Mouse (Mus musculus) adrenal gland, postnatal 14 days (tissue): Measurements from ENCODE around the gene Exosc2. TPM values are rescaled to one million over a fixed set of nuclear protein-coding genes. Genes with fewer than 3 reads are reported as not detected.
"Not testable (repeated sequence)": the region's sequence is repeated elsewhere in the genome, so short reads cannot be mapped to it uniquely, and the experiment has no call there.

ENCODE experiments used
- DNase-seq: peaks from one replicate; pipeline ENCODE4 v3.0.0; 2021; ENCODE audit warnings: mixed read lengths
- total RNA-seq: library from RNA; stranded (reverse); gene quantifications from 2 replicates; pipeline ENCODE4 v1.2.3, GENCODE M21; 2021

Gene Exosc2
- total RNA-seq, 1 experiment from 2014 or later = 22.8 TPM

- DNase-seq = peak; percentile 52
Observed at GRCm38 (mm10) chr2:31667332-31667731, 3.2 kb upstream of the Exosc2 start.

GRCm38 (mm10) chr2:31678641-31679040 lies 8.1 kb downstream of the Exosc2 start:
- DNase-seq = no peak

- not testable (repeated sequence) for DNase-seq
Observed at GRCm38 (mm10) chr2:31681051-31681707, 10.7 kb downstream of the Exosc2 start.

- DNase-seq = no peak
Observed at GRCm38 (mm10) chr2:31681731-31682235, 11.3 kb downstream of the Exosc2 start.

- peak; percentile 71 for DNase-seq
Observed at GRCm38 (mm10) chr2:31683666-31684065, 13.2 kb downstream of the Exosc2 start.

- DNase-seq = peak; percentile 97
Observed at GRCm38 (mm10) chr2:31688074-31688925, 17.8 kb downstream of the Exosc2 start, which contains the start of gene Abl1. Gene Abl1 (plus strand): TSS chr2:31688376.

GRCm38 (mm10) chr2:31689045-31689444 lies 18.5 kb downstream of the Exosc2 start:
- DNase-seq = peak; percentile 29

GRCm38 (mm10) chr2:31690063-31690462 lies 19.5 kb downstream of the Exosc2 start:
- DNase-seq = no peak

- DNase-seq = peak; percentile 34
Observed at GRCm38 (mm10) chr2:31698209-31698608, 27.7 kb downstream of the Exosc2 start.

GRCm38 (mm10) chr2:31700545-31701446 lies 30.3 kb downstream of the Exosc2 start:
- DNase-seq = no peak

GRCm38 (mm10) chr2:31703226-31703625 lies 32.7 kb downstream of the Exosc2 start:
- DNase-seq = no peak

- DNase-seq = no peak
Observed at GRCm38 (mm10) chr2:31705914-31706313, 35.4 kb downstream of the Exosc2 start.

GRCm38 (mm10) chr2:31706531-31706930 lies 36.0 kb downstream of the Exosc2 start:
- no peak for DNase-seq

- DNase-seq = no peak
Observed at GRCm38 (mm10) chr2:31712716-31713115, 42.2 kb downstream of the Exosc2 start.

- DNase-seq = no peak
Observed at GRCm38 (mm10) chr2:31713813-31714212, 43.3 kb downstream of the Exosc2 start.

GRCm38 (mm10) chr2:31714780-31715179 lies 44.3 kb downstream of the Exosc2 start:
- DNase-seq = no peak

- DNase-seq = no peak
Observed at GRCm38 (mm10) chr2:31715985-31716384, 45.5 kb downstream of the Exosc2 start.

GRCm38 (mm10) chr2:31719202-31719880 lies 48.8 kb downstream of the Exosc2 start:
- DNase-seq = no peak

- no peak for DNase-seq
Observed at GRCm38 (mm10) chr2:31719944-31720343, 49.4 kb downstream of the Exosc2 start.

GRCm38 (mm10) chr2:31720783-31721182 lies 50.3 kb downstream of the Exosc2 start:
- DNase-seq = peak; percentile 26

- DNase-seq = no peak
Observed at GRCm38 (mm10) chr2:31724730-31725490, 54.4 kb downstream of the Exosc2 start.
